Mouse (Mus musculus): ENCODE measurements around the gene Hist1h2ac. TPM values are rescaled to one million over a fixed set of nuclear protein-coding genes. Genes with fewer than 3 reads are reported as not detected.

Gene Hist1h2ac
- polyA plus RNA-seq, 1 experiment, result 0.45 TPM

Other genes with a start within 250 kb of the Hist1h2ac start
- not detected in 2 replicates for gene Btn1a1, start 218.0 kb downstream of the Hist1h2ac start, polyA plus RNA-seq (2012; rRNA removed)
- 0.04 TPM in 1 of 2 replicates, not detected in the other for gene Btn2a2, start 195.1 kb downstream of the Hist1h2ac start, polyA plus RNA-seq (2012; rRNA removed)
- 27.8 and 30.5 TPM in 2 replicates for gene Hist1h4h, start 152.9 kb downstream of the Hist1h2ac start, polyA plus RNA-seq (2012; rRNA removed)
- gene Hist1h2af, start 150.0 kb downstream of the Hist1h2ac start, polyA plus RNA-seq (2012; rRNA removed), result 1.3 and 5.2 TPM in 2 replicates
- 0.40 and 0.90 TPM in 2 replicates for gene Hist1h3g, start 148.5 kb downstream of the Hist1h2ac start, polyA plus RNA-seq (2012; rRNA removed)
- gene Hist1h2bh, start 140.6 kb downstream of the Hist1h2ac start, polyA plus RNA-seq (2012; rRNA removed), result 0.60 and 0.69 TPM in 2 replicates
- gene Hist1h3f, start 139.9 kb downstream of the Hist1h2ac start, polyA plus RNA-seq (2012; rRNA removed), result 0.44 and 0.78 TPM in 2 replicates
- 0.26 and 0.78 TPM in 2 replicates for gene Hist1h4f, start 132.3 kb downstream of the Hist1h2ac start, polyA plus RNA-seq (2012; rRNA removed)
- 0.62 and 0.90 TPM in 2 replicates for gene Hist1h1d, start 130.7 kb downstream of the Hist1h2ac start, polyA plus RNA-seq (2012; rRNA removed)
- gene Hist1h3e, start 121.6 kb downstream of the Hist1h2ac start, polyA plus RNA-seq (2012; rRNA removed), result 0.83 and 1.6 TPM in 2 replicates
- gene Hist1h2ae, start 112.7 kb downstream of the Hist1h2ac start, polyA plus RNA-seq (2012; rRNA removed), result 0.15 and 0.53 TPM in 2 replicates
- 7.4 and 9.9 TPM in 2 replicates for gene Hist1h2bg, start 112.6 kb downstream of the Hist1h2ac start, polyA plus RNA-seq (2012; rRNA removed)
- gene Hist1h2bf, start 109.8 kb downstream of the Hist1h2ac start, polyA plus RNA-seq (2012; rRNA removed), result 0.75 TPM in 1 of 2 replicates, not detected in the other
- gene Hist1h2ad, start 109.6 kb downstream of the Hist1h2ac start, polyA plus RNA-seq (2012; rRNA removed), result 1.6 and 1.9 TPM in 2 replicates
- 2.5 and 2.6 TPM in 2 replicates for gene Hist1h3d, start 108.2 kb downstream of the Hist1h2ac start, polyA plus RNA-seq (2012; rRNA removed)
- gene Hist1h4d, start 102.3 kb downstream of the Hist1h2ac start, polyA plus RNA-seq (2012; rRNA removed), result 0.47 and 3.4 TPM in 2 replicates
- 2.6 and 3.4 TPM in 2 replicates for gene Hist1h2be, start 62.8 kb downstream of the Hist1h2ac start, polyA plus RNA-seq (2012; rRNA removed)
- 1.1 and 2.4 TPM in 2 replicates for gene Hist1h1e, start 61.4 kb downstream of the Hist1h2ac start, polyA plus RNA-seq (2012; rRNA removed)
- gene Hist1h2bc, start 251 bp upstream of the Hist1h2ac start, polyA plus RNA-seq (2012; rRNA removed), result 193 and 203 TPM in 2 replicates
- gene Hist1h1t, start 11.9 kb upstream of the Hist1h2ac start, polyA plus RNA-seq (2012; rRNA removed), result not detected in 2 replicates
- gene Hist1h4c, start 14.5 kb upstream of the Hist1h2ac start, polyA plus RNA-seq (2012; rRNA removed), result 0.47 and 1.7 TPM in 2 replicates
- gene Hfe, start 26.9 kb upstream of the Hist1h2ac start, polyA plus RNA-seq (2012; rRNA removed), result 13.8 and 14.8 TPM in 2 replicates
- 125 and 170 TPM in 2 replicates for gene Hist1h1c, start 54.9 kb upstream of the Hist1h2ac start, polyA plus RNA-seq (2012; rRNA removed)
- gene Hist1h3c, start 61.7 kb upstream of the Hist1h2ac start, polyA plus RNA-seq (2012; rRNA removed), result 0.48 and 0.84 TPM in 2 replicates
- gene Hist1h2bb, start 62.8 kb upstream of the Hist1h2ac start, polyA plus RNA-seq (2012; rRNA removed), result 0.43 and 0.49 TPM in 2 replicates
- 0.60 TPM in 1 of 2 replicates, not detected in the other for gene Hist1h2ab, start 67.2 kb upstream of the Hist1h2ac start, polyA plus RNA-seq (2012; rRNA removed)
- gene Hist1h3b, start 68.3 kb upstream of the Hist1h2ac start, polyA plus RNA-seq (2012; rRNA removed), result 0.48 and 0.52 TPM in 2 replicates
- gene Hist1h4b, start 73.1 kb upstream of the Hist1h2ac start, polyA plus RNA-seq (2012; rRNA removed), result 0.75 and 0.94 TPM in 2 replicates
- gene Hist1h4a, start 77.3 kb upstream of the Hist1h2ac start, polyA plus RNA-seq (2012; rRNA removed), result 0.48 and 1.2 TPM in 2 replicates
- gene Hist1h3a, start 78.4 kb upstream of the Hist1h2ac start, polyA plus RNA-seq (2012; rRNA removed), result 0.34 and 0.66 TPM in 2 replicates
- gene Hist1h1a, start 79.7 kb upstream of the Hist1h2ac start, polyA plus RNA-seq (2012; rRNA removed), result not detected in 2 replicates
- 0.25 and 0.36 TPM in 2 replicates for gene Trim38, start 86.0 kb upstream of the Hist1h2ac start, polyA plus RNA-seq (2012; rRNA removed)
- not detected in 2 replicates for gene Slc17a2, start 123.0 kb upstream of the Hist1h2ac start, polyA plus RNA-seq (2012; rRNA removed)
- gene Slc17a3, start 155.5 kb upstream of the Hist1h2ac start, polyA plus RNA-seq (2012; rRNA removed), result not detected in 2 replicates
- not detected in 2 replicates for gene Slc17a1, start 183.8 kb upstream of the Hist1h2ac start, polyA plus RNA-seq (2012; rRNA removed)
- 0.04 and 0.06 TPM in 2 replicates for gene Slc17a4, start 231.1 kb upstream of the Hist1h2ac start, polyA plus RNA-seq (2012; rRNA removed)